In the genomic region with DNA sequence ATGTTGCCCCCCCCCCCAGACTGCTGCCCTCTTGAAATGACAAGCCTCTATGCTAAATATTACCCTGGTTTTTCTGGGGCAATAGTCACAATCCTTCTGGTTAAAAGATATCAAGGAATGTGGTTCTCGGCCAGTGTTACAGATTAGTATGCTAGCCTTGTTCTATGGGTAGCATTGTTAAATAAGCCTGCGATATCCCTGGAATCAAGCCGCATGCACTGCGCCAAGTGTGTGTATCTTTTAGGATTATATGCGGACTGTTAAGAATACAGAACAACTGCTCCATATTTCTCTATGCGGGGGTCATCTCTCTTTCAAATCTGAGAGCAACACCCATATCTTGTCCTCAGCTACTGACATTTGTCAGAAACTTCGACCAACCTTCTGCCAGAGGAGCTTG, we compare ENCODE assay signal across 19 mouse cellular contexts.
DNase-seq lines count a peak whose midpoint lies in the region; ATAC-seq and TF ChIP-seq lines count a peak whose summit lies in the region.
"Had no signal": no experiment of that assay in that cellular context is flagged by ENCODE, and none has a peak within 500 bp of the region (broad histone marks: within the 10 kb centered on the region; RNA-seq: fewer than 3 reads in every experiment).

No protein-coding gene starts in this region.

- TF ChIP-seq CTCF in lung, embryonic 14.5 days (IDR thresholded peaks at IDR 0.05; ENCODE audit: low read depth), result no peak
- no peak for TF ChIP-seq CTCF in hindbrain, postnatal 0 days (IDR thresholded peaks at IDR 0.05; ENCODE audit: low read depth)

- H3K9ac ChIP-seq in lung, embryonic 14.5 days, result no peak overlapping the region
- H3K9ac ChIP-seq in forebrain, embryonic 15.5 days (replicated peaks), result no peak overlapping the region
- no peak overlapping the region for H3K9ac ChIP-seq in hindbrain, postnatal 0 days (replicated peaks; ENCODE audit: low read length)
- H3K9ac ChIP-seq in neural tube, embryonic 12.5 days, result no peak overlapping the region
- H3K9ac ChIP-seq in kidney, embryonic 16.5 days (replicated peaks; ENCODE audit: low read length), result no peak overlapping the region
- H3K9ac ChIP-seq: embryonic facial prominence, embryonic 13.5 days; limb, embryonic 15.5 days; liver, embryonic 15.5 days had no signal

- H3K27me3 ChIP-seq in lung, embryonic 14.5 days (ENCODE audit: insufficient read depth, low read length), result no peaks in the 10 kb centered on the region
- 0 out of 2 replicates have a peak, but pooled peaks cover 2% of the 10 kb centered on the region for H3K27me3 ChIP-seq in forebrain, embryonic 15.5 days
- no peaks in the 10 kb centered on the region for H3K27me3 ChIP-seq in hindbrain, postnatal 0 days (ENCODE audit: insufficient read depth, low read length)
- no peaks in the 10 kb centered on the region for H3K27me3 ChIP-seq in neural tube, embryonic 12.5 days (replicated peaks)
- 0 out of 2 replicates have a peak, but pooled peaks cover 3% of the 10 kb centered on the region for H3K27me3 ChIP-seq in kidney, embryonic 16.5 days (ENCODE audit: insufficient read depth, low read length)
- H3K27me3 ChIP-seq: liver, embryonic 15.5 days had no signal

- 38% methylated on average over 7 of the region's 7 CpGs for WGBS in lung, embryonic 14.5 days
- WGBS in forebrain, embryonic 15.5 days, result 15% methylated on average over 7 of the region's 7 CpGs
- WGBS in hindbrain, postnatal 0 days, result 31% methylated on average over 7 of the region's 7 CpGs
- WGBS in neural tube, embryonic 12.5 days, result 63% methylated on average over 7 of the region's 7 CpGs
- 76% methylated on average over 7 of the region's 7 CpGs for WGBS in kidney, embryonic 16.5 days

- no peak for ATAC-seq in lung, embryonic 14.5 days (ENCODE audit: insufficient read depth)
- peak; percentile 67 for ATAC-seq in forebrain, embryonic 15.5 days (replicated peaks)
- no peak; the same call in 1 of the 2 replicates for ATAC-seq in hindbrain, postnatal 0 days
- peak; percentile 45 for ATAC-seq in neural tube, embryonic 12.5 days (ENCODE audit: low FRiP score, low read depth)
- no peak for ATAC-seq in kidney, embryonic 16.5 days (ENCODE audit: low FRiP score, low TSS enrichment)

- no peak overlapping the region for H3K27ac ChIP-seq in lung, embryonic 14.5 days (ENCODE audit: low read depth)
- no peak overlapping the region for H3K27ac ChIP-seq in forebrain, embryonic 15.5 days (replicated peaks)
- H3K27ac ChIP-seq in hindbrain, postnatal 0 days, result no peak overlapping the region
- no peak overlapping the region for H3K27ac ChIP-seq in neural tube, embryonic 12.5 days
- no peak overlapping the region for H3K27ac ChIP-seq in kidney, embryonic 16.5 days (ENCODE audit: low read length)
- H3K27ac ChIP-seq: embryonic facial prominence, embryonic 13.5 days; limb, embryonic 15.5 days; liver, embryonic 15.5 days had no signal

- H3K36me3 ChIP-seq in lung, embryonic 14.5 days (ENCODE audit: insufficient read depth), result no peaks in the 10 kb centered on the region
- H3K36me3 ChIP-seq in forebrain, embryonic 15.5 days, result no peaks in the 10 kb centered on the region
- no peaks in the 10 kb centered on the region for H3K36me3 ChIP-seq in hindbrain, postnatal 0 days (ENCODE audit: insufficient read depth, low read length)
- no peaks in the 10 kb centered on the region for H3K36me3 ChIP-seq in neural tube, embryonic 12.5 days
- H3K36me3 ChIP-seq in kidney, embryonic 16.5 days (ENCODE audit: insufficient read depth, low read length), result no peaks in the 10 kb centered on the region
- H3K36me3 ChIP-seq: embryonic facial prominence, embryonic 13.5 days; limb, embryonic 15.5 days; liver, embryonic 15.5 days had no signal

- H3K4me2 ChIP-seq in lung, embryonic 14.5 days, result no peak overlapping the region
- peak overlapping the region; percentile 21 for H3K4me2 ChIP-seq in forebrain, embryonic 15.5 days (replicated peaks)
- 0 out of 2 replicates have a peak overlapping the region, but pooled peaks have one; percentile 5 for H3K4me2 ChIP-seq in hindbrain, postnatal 0 days (ENCODE audit: low read depth, low read length)
- H3K4me2 ChIP-seq in neural tube, embryonic 12.5 days (replicated peaks), result no peak overlapping the region
- H3K4me2 ChIP-seq in kidney, embryonic 16.5 days (replicated peaks; ENCODE audit: low read depth, low read length), result no peak overlapping the region
- H3K4me2 ChIP-seq: embryonic facial prominence, embryonic 13.5 days; limb, embryonic 15.5 days; liver, embryonic 15.5 days had no signal

- H3K9me3 ChIP-seq in lung, embryonic 14.5 days (ENCODE audit: low read depth, low read length), result no peaks in the 10 kb centered on the region
- H3K9me3 ChIP-seq in forebrain, embryonic 15.5 days, result no peaks in the 10 kb centered on the region
- no peaks in the 10 kb centered on the region for H3K9me3 ChIP-seq in hindbrain, postnatal 0 days (ENCODE audit: low read length)
- H3K9me3 ChIP-seq in neural tube, embryonic 12.5 days, result no peaks in the 10 kb centered on the region
- H3K9me3 ChIP-seq in kidney, embryonic 16.5 days (ENCODE audit: low read length), result no peaks in the 10 kb centered on the region
- H3K9me3 ChIP-seq: embryonic facial prominence, embryonic 13.5 days; limb, embryonic 15.5 days; liver, embryonic 15.5 days had no signal

- peak; percentile 20 for DNase-seq in lung, embryonic 14.5 days
- DNase-seq in lung, postnatal 25 days (ENCODE audit: low spot score), result no peak
- DNase-seq in hindbrain, postnatal 0 days (ENCODE audit: low spot score), result peak; percentile 6
- no peak for DNase-seq in left cerebral cortex, adult 11 months (ENCODE audit: low spot score)
- no peak for DNase-seq in layer of hippocampus, adult 11-12 months (ENCODE audit: low spot score)
- DNase-seq: adrenal gland, adult 2 months; cerebellum, adult 9-11 months; gastrocnemius, postnatal 36 days; kidney, adult 8-10 months; kidney, postnatal 25 days; lung, postnatal 10 days; right cerebral cortex, postnatal 4 days; thymus, adult 2 months had no signal

- no peak overlapping the region for H3K4me3 ChIP-seq in lung, embryonic 14.5 days (ENCODE audit: low read depth, low read length)
- H3K4me3 ChIP-seq in forebrain, embryonic 15.5 days, result no peak overlapping the region
- no peak overlapping the region for H3K4me3 ChIP-seq in hindbrain, postnatal 0 days (ENCODE audit: low read length)
- no peak overlapping the region for H3K4me3 ChIP-seq in neural tube, embryonic 12.5 days
- H3K4me3 ChIP-seq in kidney, embryonic 16.5 days (ENCODE audit: low read length), result no peak overlapping the region
- H3K4me3 ChIP-seq: embryonic facial prominence, embryonic 13.5 days; limb, embryonic 15.5 days; liver, embryonic 15.5 days had no signal

- no peaks in the 10 kb centered on the region for H3K4me1 ChIP-seq in lung, embryonic 14.5 days (ENCODE audit: insufficient read depth)
- H3K4me1 ChIP-seq in forebrain, embryonic 15.5 days, result peaks cover 20% of the 10 kb centered on the region
- no peaks in the 10 kb centered on the region for H3K4me1 ChIP-seq in hindbrain, postnatal 0 days (ENCODE audit: insufficient read depth, low read length)
- H3K4me1 ChIP-seq in neural tube, embryonic 12.5 days, result peaks cover 8% of the 10 kb centered on the region; the same call in 1 of the 2 replicates
- H3K4me1 ChIP-seq in kidney, embryonic 16.5 days (ENCODE audit: insufficient read depth, low read length), result peaks cover 3% of the 10 kb centered on the region; the same call in 1 of the 2 replicates
- H3K4me1 ChIP-seq: limb, embryonic 15.5 days; liver, embryonic 15.5 days had no signal

Comparison
In these comparisons a context has a peak if more than half of its experiments do, and no peak if none do; other contexts are left out.
1. DNase-seq: peak in lung, embryonic 14.5 days (single experiment) and hindbrain, postnatal 0 days (single experiment); none in lung, postnatal 25 days (single experiment), left cerebral cortex, adult 11 months (single experiment) and layer of hippocampus, adult 11-12 months (single experiment).
2. ATAC-seq: peak in forebrain, embryonic 15.5 days (single experiment) and neural tube, embryonic 12.5 days (single experiment); none in lung, embryonic 14.5 days (single experiment), hindbrain, postnatal 0 days (single experiment) and kidney, embryonic 16.5 days (single experiment).
3. H3K4me2 ChIP-seq: peak in forebrain, embryonic 15.5 days (single experiment) and hindbrain, postnatal 0 days (single experiment); none in lung, embryonic 14.5 days (single experiment), neural tube, embryonic 12.5 days (single experiment) and kidney, embryonic 16.5 days (single experiment).